Mouse (Mus musculus) embryonic facial prominence, embryonic 10.5 days (tissue): Measurements from ENCODE around the gene Ywhah. TPM values are rescaled to one million over a fixed set of nuclear protein-coding genes. Genes with fewer than 3 reads are reported as not detected.
"Not testable (repeated sequence)": the region's sequence is repeated elsewhere in the genome, so short reads cannot be mapped to it uniquely, and the experiment has no call there.

Experiments used
- DNase-seq: peaks from one replicate; pipeline ENCODE4 v3.0.0-alpha.2; 2017; ENCODE audit warnings: low spot score
- H3K27ac ChIP-seq: fragments of 300-500 bp; sonication (generic); replicated peaks from 2 replicates; pipeline ENCODE4 v1.5.1; 2016; ENCODE audit warnings: mild to moderate bottlenecking
- H3K27me3 ChIP-seq: fragments of 300-500 bp; sonication (generic); replicated peaks from 2 replicates; pipeline ENCODE4 v1.6.1; 2016; ENCODE audit warnings: low read depth, mild to moderate bottlenecking; ENCODE audit not compliant: poor library complexity, severe bottlenecking
- H3K36me3 ChIP-seq: fragments of 300-500 bp; sonication (generic); replicated peaks from 2 replicates; pipeline ENCODE4 v1.6.1; 2016; ENCODE audit warnings: mild to moderate bottlenecking, moderate library complexity
- H3K4me1 ChIP-seq: fragments of 300-500 bp; sonication (generic); 2 replicates; pipeline ENCODE4 v1.6.1; 2016
- H3K4me3 ChIP-seq: fragments of 300-500 bp; sonication (generic); 2 replicates; pipeline ENCODE4 v1.5.1; 2016; ENCODE audit warnings: mild to moderate bottlenecking, moderate library complexity
- H3K9me3 ChIP-seq: fragments of 300-500 bp; sonication (generic); 2 replicates; pipeline ENCODE4 v1.6.1; 2016; ENCODE audit warnings: mild to moderate bottlenecking
- WGBS: fragments of 180-500 bp; shearing (Covaris S2); methylation state at CpG from one replicate; pipeline ENCODE4 v1.1.7; 2016; 5-methylcytosine and 5-hydroxymethylcytosine counted together
- polyA plus RNA-seq: library from polyadenylated mRNA; unstranded; fragments of >200 nt; fragmentation: Nextera tagmentation; extraction: Ambion mirVana; gene quantifications from 2 replicates; pipeline ENCODE4 v1.2.1, GENCODE M21; 2016

The Ywhah gene
- polyA plus RNA-seq, 1 experiment from 2014 or later = 421 TPM

DNA sequence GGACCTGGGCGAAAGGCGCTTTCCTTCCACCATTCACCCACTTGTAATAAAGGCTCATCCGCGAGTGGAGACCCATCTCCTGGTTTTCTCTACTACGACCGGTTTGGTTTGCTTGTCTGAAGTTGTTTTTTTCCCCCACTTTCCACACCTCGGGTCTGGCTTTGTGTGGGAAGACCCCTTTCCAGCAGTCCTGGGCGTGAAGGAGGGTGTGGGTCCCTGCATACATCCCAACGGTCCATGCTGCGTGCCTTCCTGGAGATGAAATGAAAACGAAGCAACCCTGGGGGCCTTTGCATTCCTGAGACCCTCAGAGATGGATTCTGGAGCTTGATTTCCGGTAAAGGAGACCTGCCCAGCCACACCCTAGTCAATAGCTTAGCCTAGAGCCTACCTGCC is 808 bp downstream of the Ywhah start:
- peaks cover 24% of the 10 kb centered on the region for H3K4me1 ChIP-seq
- WGBS = 0% methylated on average over 12 of the region's 12 CpGs
- peak overlapping the region; percentile 94 for H3K4me3 ChIP-seq
- H3K27me3 ChIP-seq = no peaks in the 10 kb centered on the region
- peak overlapping the region; percentile 100 for H3K27ac ChIP-seq
- DNase-seq = peak; percentile 51
- peaks cover 33% of the 10 kb centered on the region for H3K36me3 ChIP-seq
- no peaks in the 10 kb centered on the region for H3K9me3 ChIP-seq

DNA sequence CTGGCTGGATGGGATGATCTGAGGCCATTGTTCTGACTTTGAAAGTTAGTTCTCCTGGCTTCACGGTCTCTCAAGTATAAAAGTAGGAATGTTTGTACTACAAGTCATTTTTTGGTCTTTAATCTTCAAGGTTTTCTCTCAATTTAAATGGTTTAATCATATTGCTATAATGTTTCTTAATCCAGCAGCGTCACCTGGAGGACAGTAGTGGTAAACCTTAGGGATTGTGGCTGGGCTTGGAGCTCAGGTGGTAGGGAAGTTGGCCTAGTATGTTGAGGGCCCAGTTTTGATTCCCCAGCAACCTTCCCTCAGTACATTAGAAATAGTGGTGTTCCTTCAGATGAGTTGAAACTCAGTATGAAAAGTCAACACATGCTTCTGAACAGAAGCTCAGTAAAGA is 3.0 kb downstream of the Ywhah start:
- no peaks in the 10 kb centered on the region for H3K27me3 ChIP-seq
- H3K4me1 ChIP-seq = peaks cover 24% of the 10 kb centered on the region
- no peak overlapping the region for H3K4me3 ChIP-seq
- no peak for DNase-seq
- H3K9me3 ChIP-seq = no peaks in the 10 kb centered on the region
- H3K36me3 ChIP-seq = peaks cover 55% of the 10 kb centered on the region
- 86% methylated on average over 2 of the region's 2 CpGs for WGBS
- no peak overlapping the region for H3K27ac ChIP-seq

GRCm38 (mm10) chr5:33023337-33023736 is 4.7 kb downstream of the Ywhah start:
- H3K36me3 ChIP-seq = peaks cover 66% of the 10 kb centered on the region

DNA sequence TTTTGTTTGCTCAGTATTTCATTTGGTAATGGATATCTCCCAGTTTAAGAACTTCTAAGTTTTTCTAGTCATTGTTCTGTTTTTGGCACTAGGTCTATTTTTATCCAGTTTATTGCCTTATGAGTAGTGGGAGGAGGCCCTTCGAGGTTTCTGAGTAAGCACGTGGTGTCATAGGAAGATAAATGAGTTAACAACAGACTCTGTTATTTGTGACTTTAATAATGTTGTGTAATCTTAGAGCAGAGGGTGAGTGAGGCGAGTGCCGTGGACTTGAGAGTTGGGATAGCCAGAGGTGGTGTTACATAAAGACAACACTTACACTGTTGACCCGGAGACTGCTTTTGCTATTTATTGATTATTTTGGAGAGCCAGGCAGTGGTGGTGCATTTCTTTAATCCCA is 5.9 kb downstream of the Ywhah start:
- Histone ChIP-seq H3K27ac (no peak overlapping the region), H3K36me3 (peaks cover 77% of the 10 kb centered on the region), H3K9me3 (no peaks in the 10 kb centered on the region), H3K27me3 (no peaks in the 10 kb centered on the region), H3K4me1 (peaks cover 14% of the 10 kb centered on the region), H3K4me3 (no peak overlapping the region)
- 92% methylated on average over 5 of the region's 5 CpGs for WGBS
- DNase-seq = no peak

More at GRCm38 (mm10) chr5:33023337-33023736, 4.7 kb downstream of the Ywhah start:
- no peak overlapping the region for H3K4me3 ChIP-seq
- no peak overlapping the region for H3K27ac ChIP-seq
- H3K4me1 ChIP-seq = peaks cover 15% of the 10 kb centered on the region
- no peak for DNase-seq
- H3K9me3 ChIP-seq = no peaks in the 10 kb centered on the region
- H3K27me3 ChIP-seq = no peaks in the 10 kb centered on the region
- 96% methylated on average over 4 of the region's 4 CpGs for WGBS

GRCm38 (mm10) chr5:33028656-33029055 is 10.0 kb downstream of the Ywhah start:
- Histone ChIP-seq H3K9me3 (no peaks in the 10 kb centered on the region), H3K4me3 (no peak overlapping the region), H3K4me1 (peaks cover 10% of the 10 kb centered on the region; the same call in 1 of the 2 replicates), H3K27ac (no peak overlapping the region), H3K27me3 (no peaks in the 10 kb centered on the region), H3K36me3 (peaks cover 51% of the 10 kb centered on the region)
- WGBS = 77% methylated on average over 2 of the region's 2 CpGs
- DNase-seq = no peak

GRCm38 (mm10) chr5:33030425-33031175 is 12.0 kb downstream of the Ywhah start:
- Histone ChIP-seq H3K36me3 (peaks cover 32% of the 10 kb centered on the region), H3K27ac (no peak overlapping the region), H3K27me3 (no peaks in the 10 kb centered on the region), H3K4me1 (peaks cover 13% of the 10 kb centered on the region), H3K9me3 (no peaks in the 10 kb centered on the region), H3K4me3 (no peak overlapping the region)
- no peak for DNase-seq
- WGBS = 71% methylated on average over 4 of the region's 4 CpGs

- Histone ChIP-seq H3K4me1 (peaks cover 13% of the 10 kb centered on the region), H3K4me3 (no peak overlapping the region), H3K27me3 (no peaks in the 10 kb centered on the region), H3K36me3 (peaks cover 18% of the 10 kb centered on the region), H3K9me3 (no peaks in the 10 kb centered on the region), H3K27ac (no peak overlapping the region)
- WGBS = 87% methylated on average over 10 of the region's 10 CpGs
- no peak for DNase-seq
Measured at GRCm38 (mm10) chr5:33032036-33032773, 13.6 kb downstream of the Ywhah start.

GRCm38 (mm10) chr5:33033121-33033520 is 14.5 kb downstream of the Ywhah start:
- peak; percentile 88 for DNase-seq
- Histone ChIP-seq H3K4me1 (peaks cover 13% of the 10 kb centered on the region), H3K36me3 (peaks cover 13% of the 10 kb centered on the region), H3K9me3 (no peaks in the 10 kb centered on the region), H3K4me3 (no peak overlapping the region), H3K27ac (no peak overlapping the region), H3K27me3 (no peaks in the 10 kb centered on the region)
- 1% methylated on average over 4 of the region's 4 CpGs for WGBS

DNA sequence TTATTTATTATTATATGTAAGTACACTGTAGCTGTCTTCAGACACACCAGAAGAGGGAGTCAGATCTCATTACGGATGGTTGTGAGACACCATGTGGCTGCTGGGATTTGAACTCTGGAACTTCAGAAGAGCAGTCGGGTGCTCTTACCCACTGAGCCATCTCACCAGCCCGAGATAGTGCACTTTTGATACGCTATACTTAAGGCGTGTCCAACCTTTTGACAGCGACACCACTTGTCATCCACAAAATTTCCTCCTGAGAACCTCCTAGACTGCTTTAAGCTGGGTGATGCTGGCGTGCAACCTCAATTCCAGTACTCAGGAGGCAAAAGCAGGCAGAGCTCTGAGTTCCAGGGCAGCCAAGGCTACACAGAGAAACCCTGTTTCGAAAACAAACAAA is 15.0 kb downstream of the Ywhah start:
- H3K4me1 ChIP-seq = peaks cover 13% of the 10 kb centered on the region
- H3K27me3 ChIP-seq, H3K36me3 ChIP-seq, H3K4me3 ChIP-seq, H3K9me3 ChIP-seq, DNase-seq, H3K27ac ChIP-seq: not testable (repeated sequence)
- WGBS = 45% methylated on average over 8 of the region's 8 CpGs

- Histone ChIP-seq H3K27ac (no peak overlapping the region), H3K27me3 (no peaks in the 10 kb centered on the region), H3K4me3 (no peak overlapping the region), H3K36me3 (peaks cover 3% of the 10 kb centered on the region), H3K9me3 (no peaks in the 10 kb centered on the region), H3K4me1 (peaks cover 13% of the 10 kb centered on the region)
- peak; percentile 42 for DNase-seq
- 19% methylated on average over 7 of the region's 7 CpGs for WGBS
Measured at GRCm38 (mm10) chr5:33034100-33034499, 15.5 kb downstream of the Ywhah start.

DNA sequence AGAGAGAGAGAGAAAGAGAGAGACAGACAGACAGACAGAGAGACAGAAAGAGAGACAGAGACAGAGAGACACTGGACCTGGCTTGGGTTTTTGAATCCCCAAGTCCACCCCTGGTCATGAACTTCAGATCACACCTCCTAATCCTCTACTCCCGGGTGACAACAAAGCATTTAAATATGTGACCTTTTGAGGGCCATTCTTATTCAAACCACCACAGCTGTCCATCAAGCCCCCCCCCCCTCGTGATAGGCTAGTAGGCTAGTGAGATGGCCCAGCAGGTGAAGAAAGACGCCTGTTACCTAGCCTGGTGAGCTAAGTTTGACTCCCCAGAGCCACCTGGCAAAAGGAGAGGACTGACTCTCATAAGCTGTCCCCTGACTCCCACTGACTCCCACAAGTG is 16.3 kb downstream of the Ywhah start:
- WGBS = 52% methylated on average over 3 of the region's 3 CpGs
- H3K4me1 ChIP-seq = peaks cover 16% of the 10 kb centered on the region
- DNase-seq = no peak
- H3K27me3 ChIP-seq = no peaks in the 10 kb centered on the region
- no peaks in the 10 kb centered on the region for H3K36me3 ChIP-seq
- H3K4me3 ChIP-seq = no peak overlapping the region
- H3K9me3 ChIP-seq = no peaks in the 10 kb centered on the region
- H3K27ac ChIP-seq = no peak overlapping the region

- DNase-seq = peak; percentile 7
- H3K9me3 ChIP-seq = no peaks in the 10 kb centered on the region
- H3K36me3 ChIP-seq = no peaks in the 10 kb centered on the region
- H3K27me3 ChIP-seq = no peaks in the 10 kb centered on the region
- H3K27ac ChIP-seq = no peak overlapping the region
- 52% methylated on average over 13 of the region's 13 CpGs for WGBS
- peak overlapping the region; percentile 39 for H3K4me3 ChIP-seq
- peaks cover 9% of the 10 kb centered on the region for H3K4me1 ChIP-seq
Measured at GRCm38 (mm10) chr5:33038656-33039509, 20.3 kb downstream of the Ywhah start.
